Mouse (Mus musculus): ENCODE results near the gene Focad.

DNA sequence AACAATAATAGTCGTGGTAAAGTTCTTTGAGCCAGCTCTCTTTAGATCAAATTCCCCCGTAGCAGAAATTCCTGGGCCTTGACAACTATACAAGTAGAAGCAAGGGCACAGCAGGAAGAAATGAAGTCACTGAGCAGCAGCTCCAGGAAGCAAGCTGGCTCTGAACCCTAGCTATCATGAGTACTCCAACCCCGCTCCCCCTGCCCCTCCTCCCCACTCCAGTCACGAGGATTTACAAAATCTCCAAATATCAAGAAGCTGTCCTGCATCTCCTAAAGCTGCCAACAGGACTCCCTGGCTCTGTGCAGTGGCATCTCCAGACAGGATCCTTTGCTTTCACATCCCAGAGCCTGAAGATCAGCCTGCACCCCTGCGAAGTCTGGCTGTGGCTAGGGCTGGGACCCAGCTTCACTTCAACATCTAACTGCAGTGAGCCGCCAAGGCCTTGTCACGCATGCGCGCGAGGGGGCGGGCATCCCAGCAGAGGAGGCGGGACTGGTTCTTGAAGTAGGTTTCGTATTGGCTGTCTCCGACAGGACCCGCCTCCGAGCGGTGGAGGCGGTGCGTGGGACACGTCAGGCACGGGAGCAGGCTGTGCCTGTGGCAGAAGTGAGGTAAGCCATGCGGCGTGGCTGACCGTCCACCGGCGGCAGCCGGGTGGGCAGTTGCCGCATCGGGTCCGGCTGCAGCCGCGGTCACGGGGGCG, at the start of gene Focad:
- TF ChIP-seq EP300 (IDR thresholded peaks at IDR 0.05; ENCODE audit: insufficient read depth, low read depth, low read length) (peak; percentile 61; the same call in 1 of the 2 replicates), CTCF (IDR thresholded peaks at IDR 0.05) (peak; percentile 33), POLR2A (IDR thresholded peaks at IDR 0.05; ENCODE audit: insufficient read depth, low read depth, low read length) (peak; percentile 97)
